Mouse (Mus musculus): ENCODE data around the gene Slc2a10. TPM values are rescaled to one million over a fixed set of nuclear protein-coding genes. Genes with fewer than 3 reads are reported as not detected.

Slc2a10 gene
- total and polyA plus RNA-seq, 3 experiments: 3.8 to 5.8 (median 5.0) TPM

GRCm38 (mm10) chr2:165484152-165484551, 19.4 kb upstream of the Slc2a10 start:
- Histone ChIP-seq H3K79me2 (replicated peaks; ENCODE audit: control insufficient read depth, insufficient read depth, low read length) (no peaks in the 10 kb centered on the region), H3K4me1 (ENCODE audit: control insufficient read depth, insufficient read depth, low read length) (peaks cover 3% of the 10 kb centered on the region), H3K27ac (no peak overlapping the region), H3K27me3 (ENCODE audit: control insufficient read depth, insufficient read depth, low read length) (no peaks in the 10 kb centered on the region), H3K9ac (ENCODE audit: low read depth, low read length) (no peak overlapping the region), H3K4me3 (no peak overlapping the region), H3K36me3 (ENCODE audit: control insufficient read depth, insufficient read depth, low read length) (no peaks in the 10 kb centered on the region)
- TF ChIP-seq POLR2A (IDR thresholded peaks at IDR 0.05; ENCODE audit: insufficient read depth, low read depth, low read length): no peak
- TF ChIP-seq CTCF (IDR thresholded peaks at IDR 0.05): no peak
- no peak for TF ChIP-seq EP300 (IDR thresholded peaks at IDR 0.05; ENCODE audit: insufficient read depth, low read depth, low read length)
- DNase-seq: no peak
- 38% methylated on average over 6 of the region's 6 CpGs for WGBS
- intact Hi-C loops (cut with DNase I): no loop called here

GRCm38 (mm10) chr2:165485826-165486225, 17.8 kb upstream of the Slc2a10 start:
- DNase-seq: no peak
- TF ChIP-seq CTCF (IDR thresholded peaks at IDR 0.05) (no peak), POLR2A (IDR thresholded peaks at IDR 0.05; ENCODE audit: insufficient read depth, low read depth, low read length) (no peak), EP300 (IDR thresholded peaks at IDR 0.05; ENCODE audit: insufficient read depth, low read depth, low read length) (no peak)
- no peak overlapping the region for H3K27ac ChIP-seq
- no peaks in the 10 kb centered on the region for H3K27me3 ChIP-seq (ENCODE audit: control insufficient read depth, insufficient read depth, low read length)
- no peak overlapping the region for H3K9ac ChIP-seq (ENCODE audit: low read depth, low read length)
- H3K79me2 ChIP-seq (replicated peaks; ENCODE audit: control insufficient read depth, insufficient read depth, low read length): no peaks in the 10 kb centered on the region
- WGBS: 40% methylated on average over 3 of the region's 3 CpGs
- no peaks in the 10 kb centered on the region for H3K36me3 ChIP-seq (ENCODE audit: control insufficient read depth, insufficient read depth, low read length)
- peaks cover 3% of the 10 kb centered on the region for H3K4me1 ChIP-seq (ENCODE audit: control insufficient read depth, insufficient read depth, low read length)
- H3K4me3 ChIP-seq: no peak overlapping the region
- intact Hi-C loops (cut with DNase I): loop anchor here (2.0 to 5.0 kb wide), 3 partner anchors 95 to 414 kb away; no protein-coding TSS in a partner anchor

GRCm38 (mm10) chr2:165486401-165486800, 17.2 kb upstream of the Slc2a10 start:
- Histone ChIP-seq H3K79me2 (replicated peaks; ENCODE audit: control insufficient read depth, insufficient read depth, low read length) (no peaks in the 10 kb centered on the region), H3K27ac (no peak overlapping the region), H3K36me3 (ENCODE audit: control insufficient read depth, insufficient read depth, low read length) (no peaks in the 10 kb centered on the region), H3K4me3 (no peak overlapping the region), H3K9ac (ENCODE audit: low read depth, low read length) (no peak overlapping the region), H3K4me1 (ENCODE audit: control insufficient read depth, insufficient read depth, low read length) (peaks cover 3% of the 10 kb centered on the region), H3K27me3 (ENCODE audit: control insufficient read depth, insufficient read depth, low read length) (no peaks in the 10 kb centered on the region)
- intact Hi-C loops (cut with DNase I): loop anchor here (2.0 to 5.0 kb wide), 3 partner anchors 96 to 414 kb away; no protein-coding TSS in a partner anchor
- TF ChIP-seq CTCF (IDR thresholded peaks at IDR 0.05) (no peak), EP300 (IDR thresholded peaks at IDR 0.05; ENCODE audit: insufficient read depth, low read depth, low read length) (no peak), POLR2A (IDR thresholded peaks at IDR 0.05; ENCODE audit: insufficient read depth, low read depth, low read length) (no peak)
- 70% methylated on average over 5 of the region's 5 CpGs for WGBS
- no peak for DNase-seq

- TF ChIP-seq EP300 (IDR thresholded peaks at IDR 0.05; ENCODE audit: insufficient read depth, low read depth, low read length) (0 out of 2 replicates have a peak, but pooled peaks have one; percentile 38), CTCF (IDR thresholded peaks at IDR 0.05) (peak; percentile 83), POLR2A (IDR thresholded peaks at IDR 0.05; ENCODE audit: insufficient read depth, low read depth, low read length) (no peak)
- Histone ChIP-seq H3K4me3 (no peak overlapping the region), H3K36me3 (ENCODE audit: control insufficient read depth, insufficient read depth, low read length) (no peaks in the 10 kb centered on the region), H3K27ac (no peak overlapping the region), H3K9ac (ENCODE audit: low read depth, low read length) (no peak overlapping the region), H3K79me2 (replicated peaks; ENCODE audit: control insufficient read depth, insufficient read depth, low read length) (no peaks in the 10 kb centered on the region), H3K4me1 (ENCODE audit: control insufficient read depth, insufficient read depth, low read length) (peaks cover 3% of the 10 kb centered on the region), H3K27me3 (ENCODE audit: control insufficient read depth, insufficient read depth, low read length) (no peaks in the 10 kb centered on the region)
- intact Hi-C loops (cut with DNase I): loop anchor here (2.0 to 5.0 kb wide), 3 partner anchors 96 to 415 kb away; no protein-coding TSS in a partner anchor
- 13% methylated on average over 8 of the region's 8 CpGs for WGBS
- DNase-seq: peak; percentile 31 to 50
Observed at GRCm38 (mm10) chr2:165486881-165487535, 16.6 kb upstream of the Slc2a10 start.

- Histone ChIP-seq H3K9ac (ENCODE audit: low read depth, low read length) (peak within 1 kb of the TSS; percentile 92), H3K36me3 (ENCODE audit: control insufficient read depth, insufficient read depth, low read length) (no peaks in the 10 kb centered on the region), H3K27ac (peak within 1 kb of the TSS; percentile 71), H3K79me2 (replicated peaks; ENCODE audit: control insufficient read depth, insufficient read depth, low read length) (no peaks in the 10 kb centered on the region), H3K4me3 (peak within 1 kb of the TSS; percentile 67), H3K27me3 (ENCODE audit: control insufficient read depth, insufficient read depth, low read length) (no peaks in the 10 kb centered on the region), H3K4me1 (ENCODE audit: control insufficient read depth, insufficient read depth, low read length) (0 out of 2 replicates have a peak, but pooled peaks cover 1% of the 10 kb centered on the region)
- intact Hi-C loops (cut with DNase I): loop anchor here (5.0 kb wide), 1 partner anchor 1304 kb away; no protein-coding TSS in a partner anchor
- under 1% methylated on average over 83 of the region's 84 CpGs for WGBS
- DNase-seq: peak; percentile 89 to 90
- TF ChIP-seq CTCF (IDR thresholded peaks at IDR 0.05): no peak
- TF ChIP-seq EP300 (IDR thresholded peaks at IDR 0.05; ENCODE audit: insufficient read depth, low read depth, low read length): peak; percentile 81; the same call in 1 of the 2 replicates
- peak; percentile 61; the same call in 1 of the 2 replicates for TF ChIP-seq POLR2A (IDR thresholded peaks at IDR 0.05; ENCODE audit: insufficient read depth, low read depth, low read length)
Observed at GRCm38 (mm10) chr2:165492648-165493553, 10.7 kb upstream of the Slc2a10 start, which contains the start of gene Trp53rka. Trp53rka (minus strand) TSS chr2:165493324.

Measured in heart, adult 2 months (tissue).